Mouse (Mus musculus) gastrocnemius, postnatal 25 days (tissue): Measurements from ENCODE around the gene Ptpn3. TPM values are rescaled to one million over a fixed set of nuclear protein-coding genes. Genes with fewer than 3 reads are reported as not detected.

Source experiments
- total RNA-seq, 2 experiments: library from RNA; stranded (reverse); gene quantifications; 1 replicate in 1 of 2; 2 replicates in 1 of 2; pipeline ENCODE4 v1.2.3; 2021

Gene Ptpn3
- total RNA-seq, 2 experiments from 2014 or later, result 40.4 to 46.3 TPM

Other genes with a start within 250 kb of the Ptpn3 start
- 1 to 10 TPM; 2.4 to 2.5 TPM for gene Epb41l4b, start 158.4 kb downstream of the Ptpn3 start, total RNA-seq
- 1 to 10 TPM in 1 of 2 experiments, under 1 TPM in 1; 0.54 to 1.9 TPM for gene Palm2, start 132.4 kb upstream of the Ptpn3 start, total RNA-seq